Mouse (Mus musculus): ENCODE measurements around the gene Zfp423. TPM values are rescaled to one million over a fixed set of nuclear protein-coding genes. Genes with fewer than 3 reads are reported as not detected.

Zfp423 gene
- total and polyA plus RNA-seq, 3 experiments, result not detected

DNA sequence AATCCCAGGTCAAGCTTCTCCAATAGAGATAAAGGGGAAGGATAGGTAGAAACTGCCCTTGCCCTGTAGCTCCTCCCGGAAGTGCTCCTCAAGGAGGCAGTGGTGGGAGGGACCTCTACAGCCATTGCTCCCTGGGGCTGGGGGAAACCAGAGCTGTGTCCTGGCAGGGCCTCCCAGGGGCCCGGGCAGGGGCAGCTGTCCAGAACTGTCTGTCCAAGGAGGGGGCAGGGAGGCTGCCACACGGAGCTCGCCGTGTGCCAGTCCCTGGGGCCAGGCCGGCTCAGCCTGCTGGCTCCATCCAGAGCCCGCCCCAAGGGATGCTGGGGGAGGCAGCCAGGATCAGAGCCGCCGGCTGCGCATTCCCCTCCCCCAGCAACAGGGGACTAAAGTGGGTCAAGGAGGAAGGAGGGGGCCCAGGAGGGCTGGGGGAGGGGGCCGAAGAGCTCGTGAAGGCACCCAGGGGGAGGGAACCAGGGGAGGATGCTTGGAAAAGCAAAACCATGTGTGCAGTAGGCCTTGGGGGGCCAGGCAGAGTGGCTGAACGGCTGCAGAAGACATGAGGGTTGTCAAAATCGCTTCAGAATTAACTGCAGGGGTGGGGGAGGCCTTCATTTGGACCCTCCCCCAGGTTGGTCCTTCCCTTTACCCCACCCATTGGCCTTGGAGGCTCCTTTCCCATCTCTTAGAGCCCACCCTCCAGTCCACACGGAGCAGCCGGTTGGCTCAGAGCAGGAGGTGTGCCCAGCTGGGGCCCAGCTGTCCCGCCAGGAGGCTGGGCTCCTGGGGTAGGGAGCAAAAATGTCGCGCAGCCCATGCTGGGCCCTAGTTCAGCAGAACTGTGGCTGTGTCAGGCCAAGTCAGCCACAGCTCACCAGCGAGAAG lies 20.8 kb downstream of the Zfp423 start:
- Histone ChIP-seq H3K9me3 (replicated peaks; ENCODE audit: insufficient read depth, low read length) (no peaks in the 10 kb centered on the region), H3K4me1 (ENCODE audit: control insufficient read depth in 1 of 2, insufficient read depth in 2 of 2, low read length in 2 of 2) (no peaks in the 10 kb centered on the region), H3K27me3 (ENCODE audit: control insufficient read depth in 1 of 2, insufficient read depth in 2 of 2, low read length in 2 of 2) (no peaks in the 10 kb centered on the region), H3K79me2 (ENCODE audit: control insufficient read depth, insufficient read depth, low read length, poor library complexity) (no peaks in the 10 kb centered on the region), H3K9ac (ENCODE audit: control insufficient read depth, low read depth, low read length, poor library complexity, severe bottlenecking) (no peak overlapping the region), H3K4me3 (ENCODE audit: control insufficient read depth in 1 of 2, insufficient read depth in 1 of 2, low read depth in 2 of 2, low read length in 2 of 2) (no peak overlapping the region), H3K36me3 (ENCODE audit: control insufficient read depth in 1 of 2, insufficient read depth in 2 of 2, low read length in 2 of 2) (no peaks in the 10 kb centered on the region), H3K27ac (ENCODE audit: control insufficient read depth, low read depth, low read length) (no peak overlapping the region)
- TF ChIP-seq EP300 (IDR thresholded peaks at IDR 0.05; ENCODE audit: low read depth in 1 of 2, low read length in 2 of 2), result no peak
- TF ChIP-seq NRF1 (IDR thresholded peaks at IDR 0.05; ENCODE audit: insufficient read depth, low read depth, low read length, poor library complexity, severe bottlenecking), result no peak
- TF ChIP-seq GATA1 (IDR thresholded peaks at IDR 0.05; ENCODE audit: low read depth, low read length), result no peak
- no peak for TF ChIP-seq MEF2A (IDR thresholded peaks at IDR 0.05; ENCODE audit: extremely low read depth, insufficient replicate concordance, low read depth, low read length, poor library complexity, severe bottlenecking)
- no peak for TF ChIP-seq JUND (IDR thresholded peaks at IDR 0.05; ENCODE audit: low read depth, low read length)
- TF ChIP-seq KAT2A (conservative IDR thresholded peaks at IDR 0.05; ENCODE audit: low read depth, low read length), result no peak
- no peak for TF ChIP-seq MYC (IDR thresholded peaks at IDR 0.05; ENCODE audit: low read depth, low read length)
- TF ChIP-seq MXI1 (IDR thresholded peaks at IDR 0.05; ENCODE audit: low read depth, low read length), result no peak
- no peak for TF ChIP-seq SIN3A (IDR thresholded peaks at IDR 0.05; ENCODE audit: low read length)
- TF ChIP-seq MYB (IDR thresholded peaks at IDR 0.05; ENCODE audit: low read depth, low read length), result no peak
- no peak for TF ChIP-seq CHD2 (IDR thresholded peaks at IDR 0.05; ENCODE audit: low read length)
- no peak for TF ChIP-seq GABPA (IDR thresholded peaks at IDR 0.05; ENCODE audit: low read depth, low read length)
- TF ChIP-seq POLR2AphosphoS5 (IDR thresholded peaks at IDR 0.05; ENCODE audit: borderline replicate concordance, low read depth, low read length), result no peak
- no peak for TF ChIP-seq ZC3H11A (IDR thresholded peaks at IDR 0.05; ENCODE audit: low read depth, low read length)
- no peak for TF ChIP-seq HCFC1 (IDR thresholded peaks at IDR 0.05; ENCODE audit: low read depth, low read length)
- no peak for TF ChIP-seq ZKSCAN1 (IDR thresholded peaks at IDR 0.05; ENCODE audit: low read depth, low read length)
- TF ChIP-seq USF2 (IDR thresholded peaks at IDR 0.05; ENCODE audit: borderline replicate concordance in 1 of 2, insufficient read depth in 1 of 2, low read depth in 1 of 2, low read length in 2 of 2), result no peak
- no peak for TF ChIP-seq SMC3 (IDR thresholded peaks at IDR 0.05; ENCODE audit: low read depth, low read length)
- no peak for DNase-seq (ENCODE audit: low read depth, low spot score)

DNA sequence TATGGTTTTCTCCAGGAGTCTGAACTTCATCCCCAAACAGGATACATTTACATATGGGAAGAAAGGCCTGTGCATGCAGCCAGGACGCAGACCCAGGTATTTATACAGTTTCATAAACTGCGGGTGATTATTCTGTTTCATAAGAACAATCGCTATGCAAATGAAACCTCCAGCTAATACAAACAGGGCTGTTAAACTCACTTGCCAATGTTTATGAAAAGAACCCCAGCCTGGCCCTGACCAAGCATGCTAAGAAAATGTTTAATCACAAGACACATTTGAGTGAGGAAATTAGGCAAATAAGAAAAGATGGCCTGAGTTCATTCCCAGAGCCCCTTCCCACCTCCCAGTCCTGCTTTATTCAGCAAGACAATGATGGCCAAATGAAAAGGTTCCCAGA lies 22.2 kb downstream of the Zfp423 start:
- DNase-seq (ENCODE audit: low read depth, low spot score), result no peak
- no peak overlapping the region for H3K9ac ChIP-seq (ENCODE audit: control insufficient read depth, low read depth, low read length, poor library complexity, severe bottlenecking)
- H3K27me3 ChIP-seq (ENCODE audit: control insufficient read depth in 1 of 2, insufficient read depth in 2 of 2, low read length in 2 of 2), result no peaks in the 10 kb centered on the region
- TF ChIP-seq ZNF384 (IDR thresholded peaks at IDR 0.05; ENCODE audit: low read depth, low read length), result no peak
- no peak for TF ChIP-seq E2F4 (IDR thresholded peaks at IDR 0.05; ENCODE audit: borderline replicate concordance, low read depth, low read length)
- TF ChIP-seq USF2 (IDR thresholded peaks at IDR 0.05; ENCODE audit: borderline replicate concordance in 1 of 2, insufficient read depth in 1 of 2, low read depth in 1 of 2, low read length in 2 of 2), result no peak
- no peak for TF ChIP-seq MAFK (IDR thresholded peaks at IDR 0.05; ENCODE audit: borderline replicate concordance, low read depth, low read length)
- TF ChIP-seq CTCF (IDR thresholded peaks at IDR 0.05 in 2 of 3, conservative IDR thresholded peaks at IDR 0.05 in 1 of 3; ENCODE audit: control insufficient read depth in 1 of 3, insufficient read depth in 1 of 3, low read depth in 2 of 3, low read length in 3 of 3, poor library complexity in 1 of 3, severe bottlenecking in 1 of 3), result no peak
- TF ChIP-seq USF1 (IDR thresholded peaks at IDR 0.05; ENCODE audit: low read depth, low read length), result no peak
- TF ChIP-seq MEF2A (IDR thresholded peaks at IDR 0.05; ENCODE audit: extremely low read depth, insufficient replicate concordance, low read depth, low read length, poor library complexity, severe bottlenecking), result no peak
- TF ChIP-seq MAZ (IDR thresholded peaks at IDR 0.05; ENCODE audit: low read depth, low read length), result no peak
- TF ChIP-seq ZC3H11A (IDR thresholded peaks at IDR 0.05; ENCODE audit: low read depth, low read length), result no peak
- no peak for TF ChIP-seq KAT2A (conservative IDR thresholded peaks at IDR 0.05; ENCODE audit: low read depth, low read length)
- TF ChIP-seq TBP (IDR thresholded peaks at IDR 0.05; ENCODE audit: low read depth, low read length), result no peak
- TF ChIP-seq JUND (IDR thresholded peaks at IDR 0.05; ENCODE audit: low read depth, low read length), result no peak
- no peak for TF ChIP-seq CHD2 (IDR thresholded peaks at IDR 0.05; ENCODE audit: low read length)
- no peak for TF ChIP-seq POLR2A (IDR thresholded peaks at IDR 0.05; ENCODE audit: control insufficient read depth in 1 of 2, insufficient read depth in 1 of 2, low read depth in 1 of 2, low read length in 2 of 2, poor library complexity in 1 of 2)
- no peak for TF ChIP-seq SIN3A (IDR thresholded peaks at IDR 0.05; ENCODE audit: low read length)
- TF ChIP-seq NRF1 (IDR thresholded peaks at IDR 0.05; ENCODE audit: insufficient read depth, low read depth, low read length, poor library complexity, severe bottlenecking), result no peak
- TF ChIP-seq HCFC1 (IDR thresholded peaks at IDR 0.05; ENCODE audit: low read depth, low read length), result no peak
- no peak overlapping the region for H3K4me3 ChIP-seq (ENCODE audit: control insufficient read depth in 1 of 2, insufficient read depth in 1 of 2, low read depth in 2 of 2, low read length in 2 of 2)
- H3K9me3 ChIP-seq (replicated peaks; ENCODE audit: insufficient read depth, low read length), result no peaks in the 10 kb centered on the region
- H3K27ac ChIP-seq (ENCODE audit: control insufficient read depth, low read depth, low read length), result no peak overlapping the region
- no peaks in the 10 kb centered on the region for H3K4me1 ChIP-seq (ENCODE audit: control insufficient read depth in 1 of 2, insufficient read depth in 2 of 2, low read length in 2 of 2)
- no peaks in the 10 kb centered on the region for H3K36me3 ChIP-seq (ENCODE audit: control insufficient read depth in 1 of 2, insufficient read depth in 2 of 2, low read length in 2 of 2)
- H3K79me2 ChIP-seq (ENCODE audit: control insufficient read depth, insufficient read depth, low read length, poor library complexity), result no peaks in the 10 kb centered on the region
